Mouse (Mus musculus): ENCODE measurements at regions not wholly inside any gene's neighbourhood (a gene's known extent, or its start where the extent isn't known, plus 50 kb on each side); places are given as distances from the start of the nearest gene placed in this dataset.
"Not testable (repeated sequence)": the region's sequence is repeated elsewhere in the genome, so short reads cannot be mapped to it uniquely, and the experiment has no call there.

DNA sequence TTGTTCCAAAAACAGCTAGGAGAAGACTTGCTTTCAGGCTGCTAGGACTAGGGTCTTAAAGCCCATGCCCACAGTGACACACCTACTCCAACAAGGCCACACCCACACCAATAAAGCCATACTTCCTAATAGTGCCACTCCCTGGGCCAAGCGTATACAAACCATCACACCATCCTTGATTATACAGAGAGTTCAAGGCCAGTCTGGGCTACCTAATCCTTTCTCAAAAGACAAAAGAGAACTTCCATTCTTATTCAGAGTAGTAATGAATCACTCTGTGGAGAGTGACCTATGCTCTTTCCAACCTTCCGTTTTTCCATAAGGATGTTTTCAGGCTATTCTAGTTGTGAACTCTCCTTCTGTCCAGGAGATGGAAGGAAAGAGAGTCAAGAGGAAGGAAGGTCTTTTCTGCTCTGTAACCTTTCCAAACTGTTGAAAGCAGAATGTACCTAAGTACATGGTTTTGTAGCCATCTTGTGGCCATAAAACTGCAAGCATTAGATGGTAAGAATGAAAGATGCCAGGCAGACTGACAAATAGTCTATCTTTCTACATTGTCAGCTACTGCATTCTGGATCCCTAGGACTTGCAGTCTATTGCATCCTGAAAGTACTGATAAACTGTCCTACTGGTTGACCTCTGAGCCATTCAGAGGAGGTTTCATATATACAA lies 145.8 kb upstream of the Mon1b start:
- no peak for DNase-seq

DNA sequence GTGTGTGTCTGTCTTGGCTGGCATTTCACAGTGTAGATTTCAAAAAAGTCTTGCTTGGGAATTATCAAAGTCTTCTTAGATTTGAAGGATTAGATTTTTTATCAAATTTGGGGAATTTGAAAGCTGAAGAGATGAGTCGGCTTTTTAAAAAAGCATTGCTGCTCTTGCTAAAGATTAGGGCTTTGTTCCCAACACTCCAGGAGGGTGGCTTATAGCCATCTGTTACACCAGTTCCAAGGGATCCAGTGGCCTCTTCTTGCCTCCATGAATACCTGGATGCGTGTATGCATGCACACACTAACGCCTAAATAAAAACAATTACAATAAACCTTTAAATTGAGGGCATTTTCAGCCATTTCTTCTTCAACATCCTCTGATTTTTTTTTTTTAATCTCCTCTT lies 144.5 kb upstream of the Mon1b start:
- DNase-seq, result peak; percentile 48 to 54

DNA sequence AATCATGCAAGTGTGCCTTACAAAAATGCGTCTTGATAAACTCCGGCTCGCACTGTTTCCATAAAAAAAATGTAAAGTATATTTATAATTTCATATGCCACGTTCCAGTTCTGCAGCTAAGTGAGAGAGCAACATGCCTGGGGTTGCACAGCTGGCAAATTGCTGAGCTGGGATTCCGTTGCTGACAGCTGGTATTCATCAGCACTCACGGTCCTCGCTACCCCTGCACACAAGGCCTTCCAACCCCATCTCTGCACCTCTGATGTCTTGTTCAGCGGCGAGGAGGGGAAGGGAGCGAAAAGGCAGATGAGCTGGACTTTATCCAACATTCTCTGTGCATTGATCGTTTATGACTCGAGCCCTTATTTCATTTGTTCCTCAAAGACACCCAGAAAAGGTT lies 138.5 kb upstream of the Mon1b start:
- no peak for DNase-seq

DNA sequence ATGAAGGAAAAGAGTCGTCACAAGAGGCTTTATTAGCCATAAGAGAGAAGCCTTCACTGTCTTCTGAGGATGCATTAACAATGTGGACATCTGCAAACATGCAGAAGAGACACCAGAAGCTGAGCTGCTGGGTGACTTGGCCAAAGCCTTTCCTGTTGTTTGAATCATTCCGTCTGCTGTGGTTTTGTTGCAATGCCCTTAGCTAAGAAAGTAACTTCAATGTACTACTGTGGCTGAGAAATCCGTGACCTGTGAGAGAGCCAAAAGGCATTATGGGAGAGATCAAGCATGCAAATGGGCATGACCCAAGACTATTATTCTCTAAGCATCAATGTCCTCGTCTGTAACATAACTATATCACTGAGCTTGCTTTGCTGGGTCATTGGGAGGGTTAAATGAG lies 132.7 kb upstream of the Mon1b start:
- DNase-seq, result no peak

DNA sequence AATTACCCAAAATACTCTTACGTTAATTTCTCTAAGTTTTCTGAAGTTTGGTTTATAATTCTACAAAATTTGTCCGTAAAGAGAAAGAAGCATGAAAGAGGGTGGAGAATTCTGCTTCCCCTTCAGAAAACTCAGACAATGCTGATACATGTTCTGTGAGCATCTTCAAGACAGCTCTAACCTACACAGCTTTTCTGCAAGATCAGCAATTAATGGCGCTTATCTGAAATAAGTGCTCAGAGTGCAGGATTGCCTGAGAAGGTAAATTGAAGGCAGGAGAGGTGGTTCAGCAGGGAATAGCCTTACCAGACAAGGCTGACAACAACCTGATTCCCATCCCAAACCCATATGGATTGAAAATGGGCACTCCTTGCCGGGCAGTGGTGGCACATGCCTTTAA lies 122.5 kb upstream of the Mon1b start:
- DNase-seq, result no peak

DNA sequence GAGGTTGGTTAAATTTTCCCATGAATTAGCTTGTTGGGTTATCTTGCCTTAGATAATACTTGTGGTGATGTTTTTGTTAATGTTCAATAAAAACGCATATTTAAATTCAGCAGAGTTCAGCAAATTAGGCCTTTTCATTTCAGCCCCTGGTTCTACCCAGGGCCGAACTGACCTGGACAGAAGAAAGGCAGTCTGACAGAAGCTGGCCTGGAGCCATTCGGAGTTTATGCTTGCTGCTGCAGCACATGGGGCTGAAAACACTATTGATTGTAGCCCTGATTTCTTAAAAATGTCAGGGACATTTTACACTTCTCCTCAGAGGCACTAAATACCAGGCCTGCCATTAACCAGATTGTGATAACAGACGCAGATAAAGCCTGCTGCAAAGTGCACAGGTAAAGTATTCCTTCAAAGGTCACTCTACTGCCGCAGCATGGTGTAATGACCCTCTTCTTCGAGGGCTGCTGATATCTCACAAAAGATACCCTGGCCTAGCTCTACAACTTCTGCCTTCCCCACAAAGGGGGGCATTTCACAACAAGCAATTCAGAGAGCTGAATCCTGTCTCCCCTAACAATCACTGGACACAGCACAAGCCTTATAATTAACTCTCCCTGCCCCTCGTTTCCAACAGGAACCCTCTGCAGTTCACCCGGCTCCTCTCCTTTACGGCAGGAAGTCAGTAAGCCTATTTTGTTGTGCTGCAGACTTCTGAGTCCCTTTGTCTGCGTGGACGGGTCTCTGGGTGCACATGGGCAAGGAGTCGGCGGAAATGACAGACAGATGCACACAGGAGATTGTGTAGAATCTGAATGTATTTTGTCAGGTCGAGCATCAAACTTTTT lies 121.3 kb upstream of the Mon1b start:
- DNase-seq, result peak; percentile 23 to 46

DNA sequence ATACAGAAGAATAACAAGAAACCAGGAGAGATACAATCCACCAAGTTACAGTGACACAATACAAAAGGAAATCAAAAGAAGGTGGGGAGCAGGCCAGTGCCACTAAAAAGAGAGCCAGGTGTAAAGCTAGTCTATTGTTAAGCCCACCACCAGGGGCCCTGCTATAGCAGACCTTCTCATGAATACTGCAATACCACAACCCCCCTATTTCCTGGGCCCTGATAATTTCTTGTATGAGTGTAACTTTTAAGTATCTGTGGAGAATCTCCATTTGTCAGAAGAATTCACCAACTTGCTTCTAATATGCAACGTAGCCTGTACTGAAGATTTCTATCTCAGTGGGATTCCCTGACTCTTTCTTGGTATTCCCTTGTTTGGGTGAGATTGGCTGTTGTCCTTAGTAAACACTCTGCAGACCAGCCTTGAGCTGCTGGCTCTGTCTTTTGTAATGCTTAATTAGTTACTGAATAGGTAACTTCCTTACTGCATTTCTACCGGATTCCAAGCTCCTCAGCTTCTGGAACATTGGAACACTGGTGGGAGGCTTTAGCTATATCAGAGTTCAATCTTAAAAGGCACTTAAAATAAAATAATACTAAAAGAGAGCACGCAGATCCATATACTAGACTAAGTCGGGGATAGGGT lies 120.5 kb upstream of the Mon1b start:
- DNase-seq, result not testable (repeated sequence)

DNA sequence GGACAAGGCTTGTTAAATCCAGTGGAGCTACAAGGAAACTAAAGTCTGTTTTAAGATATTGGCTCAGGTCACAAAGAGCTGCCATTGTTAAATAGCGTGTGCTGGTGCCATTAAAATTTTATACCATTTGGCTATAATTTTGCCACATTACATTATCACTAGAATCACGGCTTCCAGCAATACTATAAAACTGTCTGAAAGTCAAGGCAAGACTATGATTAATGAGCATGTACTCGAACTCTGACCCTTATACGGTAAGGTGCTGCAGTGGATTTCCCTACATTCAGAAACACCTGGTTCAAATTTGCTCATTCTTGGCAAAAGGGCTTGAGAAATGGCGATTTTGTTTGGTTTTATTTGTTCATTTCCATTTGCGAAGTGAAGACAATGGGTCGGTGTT lies 119.2 kb upstream of the Mon1b start:
- DNase-seq, result no peak

DNA sequence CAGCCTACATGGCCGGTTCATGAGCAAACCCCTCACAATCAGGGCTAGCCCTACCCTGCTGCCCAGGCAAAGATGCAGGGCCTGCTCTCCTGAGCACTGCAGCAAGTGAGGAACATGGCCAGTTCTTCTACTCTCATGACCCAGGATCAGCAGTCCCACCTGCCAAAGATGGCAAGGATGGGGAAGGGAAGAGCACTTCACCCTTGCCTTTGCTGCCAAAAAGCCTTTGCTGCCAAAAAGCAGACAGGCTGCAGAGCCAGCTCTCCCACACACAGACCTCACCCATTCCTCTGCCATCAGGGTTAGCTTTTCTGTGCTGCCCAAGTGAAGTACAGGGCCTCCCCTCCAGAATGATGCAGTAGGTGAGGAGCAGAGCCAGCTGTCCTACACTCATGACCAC lies 117.5 kb upstream of the Mon1b start:
- peak; percentile 78 to 81 for DNase-seq

DNA sequence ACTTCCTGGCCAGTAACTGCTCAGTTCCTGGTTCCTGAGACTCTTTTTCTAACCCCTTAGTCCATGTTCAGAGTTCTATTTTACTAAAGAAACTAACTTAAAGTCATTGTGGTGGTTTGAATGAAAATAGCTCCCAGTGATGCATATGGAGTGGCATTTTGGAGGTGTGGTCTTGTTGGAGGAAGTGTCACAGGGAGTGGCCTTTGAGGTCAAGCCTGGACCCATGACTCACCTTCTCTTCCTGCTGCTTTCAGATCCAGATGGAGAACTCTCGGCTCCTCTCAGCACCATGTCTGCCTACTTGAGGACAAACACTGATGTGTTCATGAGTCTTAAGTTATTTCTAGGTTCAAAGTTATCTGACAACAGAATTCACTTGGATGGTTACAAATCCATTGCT lies 111.8 kb upstream of the Mon1b start:
- no peak for DNase-seq

DNA sequence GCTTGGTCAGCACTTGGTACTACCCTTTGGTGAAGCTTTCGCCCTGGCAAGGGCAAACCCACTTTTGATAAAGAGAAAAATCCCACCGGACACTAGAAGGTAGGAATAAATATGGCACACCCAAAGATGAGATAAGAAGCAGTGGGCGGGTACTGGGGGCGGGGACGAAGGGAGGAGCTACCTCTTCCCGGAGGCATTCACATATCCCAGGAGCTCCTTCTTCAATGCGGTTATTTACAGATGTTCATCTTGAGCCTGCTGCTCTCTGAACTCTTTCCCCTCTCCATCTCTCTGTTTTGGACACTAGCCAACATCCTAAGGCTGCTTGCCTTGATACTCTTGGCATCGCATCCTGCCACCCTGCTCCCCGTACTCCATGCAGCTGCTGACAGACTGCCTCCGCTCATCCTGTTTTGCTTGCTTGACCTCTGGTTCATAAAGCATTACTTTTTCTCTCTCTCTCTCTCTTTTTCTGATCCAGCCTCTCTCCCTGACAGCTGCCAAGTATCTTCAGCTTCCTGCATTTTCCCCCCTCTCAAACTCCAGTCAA lies 104.2 kb upstream of the Mon1b start:
- DNase-seq, result peak in 1 of 2 experiments; percentile 12

DNA sequence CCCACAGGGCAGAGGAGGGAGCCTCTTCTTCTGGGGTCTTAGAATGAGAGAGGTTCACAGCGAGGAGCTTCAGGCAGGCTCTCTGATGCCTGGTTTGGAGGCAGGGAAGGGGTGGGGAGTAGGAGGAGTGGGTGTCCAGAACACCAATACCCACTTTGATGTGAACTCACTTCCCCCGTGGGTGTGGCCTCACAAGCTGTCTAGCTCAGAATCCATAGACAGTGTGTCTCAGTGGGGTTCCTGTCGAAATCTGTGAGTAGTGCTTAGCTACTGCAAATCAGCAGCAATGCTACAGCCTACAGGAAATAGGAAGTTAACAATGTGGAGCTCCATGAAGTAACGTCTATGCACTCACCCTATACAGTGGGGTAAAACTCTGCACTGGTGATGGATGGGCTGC lies 102.5 kb upstream of the Mon1b start:
- no peak for DNase-seq

DNA sequence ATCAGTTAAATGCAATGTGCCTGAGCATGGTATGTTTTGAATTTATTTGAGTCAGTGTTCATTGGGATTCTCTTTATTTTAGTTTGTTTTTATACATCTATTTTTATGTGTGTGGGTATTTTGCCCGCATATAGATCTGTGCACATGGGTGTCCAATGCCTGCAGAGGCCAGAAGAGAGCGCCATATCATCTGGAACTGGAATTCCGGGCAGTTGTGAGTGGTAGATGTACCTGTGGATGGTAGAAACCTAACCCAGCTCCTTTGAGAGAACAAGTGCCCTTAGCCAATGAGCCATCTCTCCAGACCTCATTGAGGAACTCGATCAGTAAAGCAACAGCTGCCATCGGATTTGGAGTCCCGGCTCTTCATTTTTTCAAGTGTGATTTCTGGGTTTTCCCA lies 94.0 kb upstream of the Mon1b start:
- DNase-seq, result no peak

DNA sequence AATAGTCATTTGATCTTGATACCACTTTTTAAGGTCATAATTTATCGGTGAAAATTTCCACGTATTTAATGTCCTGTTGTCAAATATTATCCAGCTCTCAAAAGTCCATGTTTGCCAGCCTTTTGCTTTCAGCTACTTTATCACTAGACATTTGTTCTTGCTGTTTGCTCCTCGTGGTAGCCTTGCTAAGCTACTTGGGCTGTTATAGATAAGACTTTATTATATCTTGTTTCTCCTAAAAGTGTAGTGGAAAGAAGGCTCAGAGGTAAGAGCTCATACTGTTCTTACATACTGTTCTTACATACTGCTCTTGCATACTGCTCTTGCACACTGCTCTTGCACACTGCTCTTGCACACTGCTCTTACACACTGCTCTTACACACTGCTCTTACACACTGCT lies 93.3 kb upstream of the Mon1b start:
- no peak for DNase-seq

DNA sequence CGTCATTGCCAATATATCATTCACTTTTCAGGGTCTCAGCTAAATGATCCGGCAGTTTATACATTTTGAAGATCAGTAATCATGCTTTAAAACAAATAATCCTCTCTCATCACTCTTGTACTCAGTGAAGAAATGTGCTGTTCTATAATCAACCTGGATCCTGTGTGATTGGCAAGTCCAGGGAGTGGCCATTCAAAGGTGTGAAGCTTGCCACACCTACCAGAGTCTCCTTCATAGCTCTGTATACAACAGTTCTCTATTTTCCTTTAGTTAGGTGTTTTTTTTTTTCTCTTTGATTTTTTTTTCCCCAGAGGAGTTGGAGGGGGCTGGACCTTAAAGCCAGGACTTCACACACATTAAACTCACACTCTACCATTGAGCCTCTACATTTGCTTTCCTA lies 92.7 kb upstream of the Mon1b start:
- no peak for DNase-seq

DNA sequence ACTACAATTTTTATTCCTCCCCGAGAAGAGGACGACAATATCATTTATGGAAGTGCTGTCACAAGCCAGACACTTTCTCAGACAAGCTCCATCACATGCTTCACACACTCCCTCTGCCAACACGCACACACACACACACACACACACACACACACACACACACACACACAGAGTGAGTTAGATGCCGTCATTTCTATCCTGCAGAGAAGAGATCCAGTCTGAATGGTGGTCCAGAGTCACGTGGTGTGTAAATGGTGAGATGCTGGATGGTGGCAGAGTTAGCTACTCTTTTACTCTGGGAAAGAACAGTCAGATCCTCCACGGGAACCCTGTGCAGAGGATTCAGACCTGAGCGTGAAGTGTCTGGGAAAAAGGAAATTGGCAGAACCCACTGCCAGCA lies 86.2 kb upstream of the Mon1b start:
- DNase-seq, result peak in 1 of 2 experiments; percentile 18

DNA sequence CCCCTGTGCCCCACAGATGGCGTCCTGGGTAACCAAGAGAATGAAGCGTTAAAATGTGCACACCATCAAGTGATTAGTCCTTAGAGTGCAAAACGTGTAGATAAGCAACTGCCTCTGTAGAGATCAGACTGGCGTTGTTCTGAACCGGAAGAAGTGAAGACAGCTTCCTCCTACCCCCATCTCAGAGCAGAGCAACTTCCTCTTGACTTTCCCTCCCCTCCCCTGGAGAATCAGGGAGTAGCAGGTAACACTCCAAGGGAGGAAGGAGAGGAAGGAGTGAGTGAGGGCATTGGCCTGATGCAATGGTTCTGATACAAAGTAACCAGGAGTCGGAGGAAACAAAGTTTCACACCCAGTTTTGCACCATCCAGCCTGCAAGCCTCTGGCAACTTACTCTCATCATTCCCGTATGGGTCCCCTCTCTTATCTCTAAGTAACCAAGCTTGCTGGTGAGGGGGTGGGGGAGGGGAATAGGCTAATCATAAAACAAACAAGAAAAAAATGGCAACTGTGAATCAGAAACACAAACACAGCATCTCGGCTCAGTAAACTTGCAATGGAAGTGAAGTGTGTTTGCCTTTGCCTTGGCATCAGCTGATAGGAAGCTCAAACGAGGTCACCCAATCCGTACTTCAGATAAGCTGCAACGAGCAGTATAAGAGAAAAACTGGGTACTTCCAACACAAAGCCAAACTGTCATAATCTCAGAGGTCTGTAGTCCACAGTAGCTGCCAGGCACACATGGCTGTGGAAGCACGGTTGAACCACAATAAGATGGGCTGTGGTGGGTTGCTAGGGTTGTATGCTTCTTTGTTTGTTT lies 83.7 kb upstream of the Mon1b start:
- DNase-seq, result no peak

DNA sequence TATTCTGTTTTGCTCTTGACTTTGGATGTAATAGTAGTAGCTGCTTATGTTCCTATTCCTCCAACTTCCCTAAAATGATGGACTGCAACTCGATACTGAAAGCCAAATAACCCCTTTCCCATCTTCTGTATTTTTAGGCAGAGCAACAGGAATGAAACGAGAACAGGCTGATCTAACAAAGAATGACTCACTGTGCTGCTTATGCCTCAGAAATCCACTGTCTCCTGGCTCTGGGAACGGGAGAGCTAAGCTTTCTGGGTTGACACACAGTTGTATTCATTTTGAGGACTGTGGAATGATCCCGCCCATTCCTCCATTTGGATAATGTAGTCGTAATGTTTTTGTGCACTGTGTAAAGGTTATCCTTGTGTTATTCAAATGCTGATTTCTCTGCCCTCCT lies 82.6 kb upstream of the Mon1b start:
- no peak for DNase-seq

DNA sequence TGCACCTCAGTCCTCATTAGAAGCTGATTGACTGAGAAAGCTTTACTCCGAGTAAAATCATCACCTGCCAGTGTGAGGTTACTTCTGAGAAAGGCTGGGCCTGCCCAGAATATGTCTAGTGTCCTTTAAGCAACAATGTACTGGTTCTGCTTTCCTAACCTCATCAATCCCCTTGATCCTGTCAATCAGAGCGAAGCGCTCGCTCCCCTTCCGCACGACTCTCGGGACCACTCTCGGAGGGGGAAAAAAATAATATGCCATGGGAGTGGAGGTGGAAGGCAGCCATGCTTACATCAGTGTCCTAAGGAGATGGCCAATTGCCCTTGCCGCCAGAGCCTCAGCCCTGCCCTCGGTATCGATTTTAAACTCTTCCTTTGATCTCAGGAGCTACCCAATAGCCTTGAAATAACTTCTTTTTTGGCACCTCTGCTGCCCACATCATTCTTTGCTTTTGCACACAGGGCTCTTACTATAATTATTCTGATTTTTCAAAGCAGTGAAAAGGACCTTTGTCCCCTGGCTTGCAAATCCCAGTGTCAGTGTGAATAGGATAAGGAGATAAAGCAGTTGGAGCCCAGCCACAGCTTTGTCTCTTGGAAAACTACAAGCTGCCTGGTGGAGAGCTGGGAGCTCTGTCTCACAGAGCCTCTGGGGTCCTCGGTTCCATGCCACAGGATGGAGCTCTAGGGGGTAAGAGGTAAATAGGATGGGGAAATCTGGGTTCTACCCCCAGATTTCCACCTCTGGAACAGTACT lies 80.5 kb upstream of the Mon1b start:
- DNase-seq, result no peak

DNA sequence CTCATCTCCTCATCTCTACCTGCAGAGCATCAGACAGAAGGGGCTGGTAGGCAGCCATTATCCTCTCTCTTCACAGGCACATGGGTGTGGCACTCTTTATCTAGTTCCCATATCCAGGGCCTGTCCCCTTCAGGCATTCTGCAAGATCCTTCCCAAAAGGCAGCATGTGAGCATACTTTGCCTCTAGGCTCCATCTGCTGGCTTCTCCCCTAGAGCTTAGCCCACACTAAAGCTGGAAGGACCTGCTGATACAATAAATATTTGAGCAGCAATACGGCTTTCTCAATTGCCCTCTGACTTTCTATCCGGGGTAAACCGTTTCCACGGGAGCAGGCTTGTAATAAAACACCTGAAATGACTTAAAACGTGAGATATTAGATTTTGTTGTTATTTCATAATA lies 78.4 kb upstream of the Mon1b start:
- no peak for DNase-seq

DNA sequence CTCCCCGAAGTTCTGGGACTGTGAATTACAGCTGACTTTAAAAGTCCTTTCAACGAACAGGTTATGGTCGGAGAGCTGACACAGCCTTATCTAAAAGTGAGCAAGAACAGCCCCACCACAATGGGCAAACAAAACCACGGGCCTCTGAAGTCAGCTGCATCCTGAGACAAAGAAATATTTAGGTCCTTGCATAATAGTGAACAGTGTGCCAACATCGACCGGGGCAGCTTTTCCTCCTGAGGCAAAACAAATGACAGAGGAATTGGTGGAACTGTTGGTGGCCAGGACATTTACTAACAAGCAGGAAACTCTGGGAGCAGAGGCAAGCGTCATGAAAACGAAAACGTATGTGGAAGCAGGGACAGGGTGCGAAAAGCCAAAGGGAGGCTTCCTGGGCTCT lies 54.3 kb upstream of the Mon1b start:
- DNase-seq, result peak in 1 of 2 experiments; percentile 4

DNA sequence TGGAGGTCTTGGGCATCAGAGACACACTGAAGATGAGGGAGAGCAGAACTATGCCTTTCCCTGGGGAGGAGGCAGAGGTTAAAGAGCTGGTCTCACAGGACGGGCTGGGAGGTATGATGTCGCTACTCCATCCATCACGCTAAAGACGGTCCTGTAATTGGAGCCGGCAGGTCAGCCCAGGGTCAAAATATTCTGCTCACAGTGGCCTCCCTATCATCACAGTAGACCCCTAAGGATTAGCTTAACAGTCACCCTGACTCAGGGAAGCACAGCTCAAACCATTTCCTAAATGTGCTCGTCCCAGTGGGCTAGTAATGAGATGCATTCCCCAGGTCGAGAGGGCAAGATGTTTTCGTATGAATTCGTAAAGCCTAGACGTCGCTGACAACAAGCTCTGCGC lies 53.7 kb upstream of the Mon1b start:
- DNase-seq, result no peak

Measured in cerebellum, postnatal 14 days (tissue).